Mouse (Mus musculus) left cerebral cortex, postnatal 10 days (tissue): ENCODE results near the gene Zbtb20. TPM values are rescaled to one million over a fixed set of nuclear protein-coding genes. Genes with fewer than 3 reads are reported as not detected.

Experiments used
- DNase-seq, 2 experiments: peaks; one replicate each; pipeline ENCODE4 v3.0.0; 2021 to 2022; ENCODE audit warnings: low spot score in 2 of 2, mixed read lengths in 1 of 2; ENCODE audit errors: extremely low spot score in 1 of 2
- intact Hi-C: fragments of 180-260 bp; cut with DNase I; formaldehyde crosslinking; loops from one replicate; pipeline ENCODE4 v1.15.1; 2025
- total RNA-seq, 2 experiments: library from RNA; stranded (reverse); gene quantifications; 2 replicates each; pipeline ENCODE4 v1.2.3; 2021

The Zbtb20 gene
- total RNA-seq, 2 experiments from 2014 or later, result 41.7 to 50.4 TPM

GRCm38 (mm10) chr16:43399428-43399827 is 523.7 kb downstream of the Zbtb20 start:
- no peak for DNase-seq
- intact Hi-C loops, result no loop called here

- intact Hi-C loops, result no loop called here
- DNase-seq, result no peak
Observed at GRCm38 (mm10) chr16:43400046-43400445, 524.4 kb downstream of the Zbtb20 start.

GRCm38 (mm10) chr16:43400949-43401348 is 525.3 kb downstream of the Zbtb20 start:
- no peak for DNase-seq
- intact Hi-C loops, result no loop called here

GRCm38 (mm10) chr16:43402888-43403287 is 527.2 kb downstream of the Zbtb20 start:
- no peak for DNase-seq
- intact Hi-C loops, result no loop called here

- no peak for DNase-seq
- intact Hi-C loops, result no loop called here
Observed at GRCm38 (mm10) chr16:43405089-43405488, 529.4 kb downstream of the Zbtb20 start.

GRCm38 (mm10) chr16:43407594-43408142 is 532.0 kb downstream of the Zbtb20 start:
- DNase-seq, result peak in 1 of 2 experiments; percentile 34
- intact Hi-C loops, result no loop called here

- intact Hi-C loops, result no loop called here
Observed at GRCm38 (mm10) chr16:43408622-43409021, 532.9 kb downstream of the Zbtb20 start.

GRCm38 (mm10) chr16:43409108-43409909 is 533.6 kb downstream of the Zbtb20 start:
- intact Hi-C loops, result no loop called here

More at GRCm38 (mm10) chr16:43408622-43409021, 532.9 kb downstream of the Zbtb20 start:
- no peak for DNase-seq

GRCm38 (mm10) chr16:43409910-43410612 is 534.4 kb downstream of the Zbtb20 start:
- peak; percentile 34 to 45 for DNase-seq
- intact Hi-C loops, result no loop called here

More at GRCm38 (mm10) chr16:43409108-43409909, 533.6 kb downstream of the Zbtb20 start:
- no peak for DNase-seq

GRCm38 (mm10) chr16:43410613-43410974 is 534.9 kb downstream of the Zbtb20 start:
- no peak for DNase-seq
- intact Hi-C loops, result no loop called here

GRCm38 (mm10) chr16:43415864-43416263 is 540.2 kb downstream of the Zbtb20 start:
- intact Hi-C loops, result no loop called here
- no peak for DNase-seq

- intact Hi-C loops, result no loop called here
- no peak for DNase-seq
Observed at GRCm38 (mm10) chr16:43419923-43420322, 544.2 kb downstream of the Zbtb20 start.

GRCm38 (mm10) chr16:43428955-43429354 is 553.3 kb downstream of the Zbtb20 start:
- intact Hi-C loops, result no loop called here
- no peak for DNase-seq

- intact Hi-C loops, result no loop called here
Observed at GRCm38 (mm10) chr16:43430030-43430429, 554.3 kb downstream of the Zbtb20 start.

GRCm38 (mm10) chr16:43431514-43432371 is 556.1 kb downstream of the Zbtb20 start:
- intact Hi-C loops, result no loop called here
- no peak for DNase-seq

More at GRCm38 (mm10) chr16:43430030-43430429, 554.3 kb downstream of the Zbtb20 start:
- no peak for DNase-seq

- DNase-seq, result peak in 1 of 2 experiments; percentile 19
Observed at GRCm38 (mm10) chr16:43434941-43435340, 559.3 kb downstream of the Zbtb20 start.

GRCm38 (mm10) chr16:43438878-43439371 is 563.2 kb downstream of the Zbtb20 start:
- intact Hi-C loops, result no loop called here
- no peak for DNase-seq

More at GRCm38 (mm10) chr16:43434941-43435340, 559.3 kb downstream of the Zbtb20 start:
- intact Hi-C loops, result no loop called here

- intact Hi-C loops, result no loop called here
- no peak for DNase-seq
Observed at GRCm38 (mm10) chr16:43441392-43441791, 565.7 kb downstream of the Zbtb20 start.

- no peak for DNase-seq
- intact Hi-C loops, result no loop called here
Observed at GRCm38 (mm10) chr16:43443034-43443433, 567.4 kb downstream of the Zbtb20 start.
